Comparison of ENCODE assay signal across 23 mouse cellular contexts in the genomic region with DNA sequence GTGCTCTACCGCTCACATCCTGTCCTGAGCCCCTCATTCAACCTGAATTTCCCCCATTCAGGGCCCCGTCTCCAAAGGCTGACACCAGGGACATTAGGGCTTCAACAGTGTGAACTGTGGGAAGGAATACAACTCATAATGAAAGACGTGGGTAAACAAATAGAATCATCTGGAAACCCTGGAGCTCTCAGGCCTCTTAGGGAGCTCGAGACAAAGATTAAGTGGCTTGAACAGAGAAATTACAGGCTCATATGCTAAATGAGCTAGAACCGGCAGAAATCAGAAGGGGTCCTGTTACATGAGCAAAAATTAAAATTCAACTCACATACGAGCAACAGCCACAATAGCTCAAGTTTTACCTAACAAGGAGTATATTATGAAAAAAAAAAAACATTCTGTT. TPM values are rescaled to one million over a fixed set of nuclear protein-coding genes. Genes with fewer than 3 reads are reported as not detected.
DNase-seq lines count a peak whose midpoint lies in the region; ATAC-seq and TF ChIP-seq lines count a peak whose summit lies in the region.
"Had no signal": no experiment of that assay in that cellular context is flagged by ENCODE, and none has a peak within 500 bp of the region (broad histone marks: within the 10 kb centered on the region; RNA-seq: fewer than 3 reads in every experiment).

No protein-coding gene starts in this region.

- no peak for TF ChIP-seq CTCF in brain, embryonic 14.5 days (IDR thresholded peaks at IDR 0.05; ENCODE audit: borderline replicate concordance, extremely low read depth, insufficient read depth, insufficient read length)

- no peaks in the 10 kb centered on the region for H3K36me3 ChIP-seq in forebrain, embryonic 13.5 days (ENCODE audit: poor library complexity, severe bottlenecking)
- no peaks in the 10 kb centered on the region for H3K36me3 ChIP-seq in hindbrain, embryonic 14.5 days (replicated peaks; ENCODE audit: control insufficient read depth, insufficient read depth)
- no peaks in the 10 kb centered on the region for H3K36me3 ChIP-seq in midbrain, embryonic 14.5 days (ENCODE audit: control insufficient read depth, insufficient read depth, low read length)
- no peaks in the 10 kb centered on the region for H3K36me3 ChIP-seq in embryonic facial prominence, embryonic 10.5 days (replicated peaks)
- H3K36me3 ChIP-seq: embryonic facial prominence, embryonic 12.5 days; heart, embryonic 13.5 days; limb, embryonic 13.5 days; liver, embryonic 15.5 days; neural tube, embryonic 12.5 days had no signal

- ATAC-seq in forebrain, embryonic 13.5 days: peak; percentile 16; the same call in 1 of the 2 replicates
- peak; percentile 24; the same call in 1 of the 2 replicates for ATAC-seq in hindbrain, embryonic 14.5 days (ENCODE audit: low FRiP score)
- no peak for ATAC-seq in midbrain, embryonic 14.5 days (ENCODE audit: low FRiP score, low TSS enrichment)
- ATAC-seq: intestine, postnatal 0 days had no signal

- no peak overlapping the region for H3K4me3 ChIP-seq in forebrain, embryonic 13.5 days
- no peak overlapping the region for H3K4me3 ChIP-seq in hindbrain, embryonic 14.5 days (replicated peaks; ENCODE audit: low read length)
- H3K4me3 ChIP-seq in midbrain, embryonic 14.5 days (replicated peaks; ENCODE audit: low read depth, low read length): no peak overlapping the region
- H3K4me3 ChIP-seq in embryonic facial prominence, embryonic 10.5 days: no peak overlapping the region
- H3K4me3 ChIP-seq: embryonic facial prominence, embryonic 12.5 days; heart, embryonic 13.5 days; layer of hippocampus, adult 2 months; left cerebral cortex, adult 2 months; limb, embryonic 13.5 days; liver, embryonic 15.5 days; neural tube, embryonic 12.5 days had no signal

- peak overlapping the region; percentile 26; the same call in 1 of the 2 replicates for H3K9ac ChIP-seq in forebrain, embryonic 13.5 days
- H3K9ac ChIP-seq in hindbrain, embryonic 14.5 days: no peak overlapping the region
- no peak overlapping the region; the same call in 1 of the 2 replicates for H3K9ac ChIP-seq in midbrain, embryonic 14.5 days (replicated peaks; ENCODE audit: low read length)
- H3K9ac ChIP-seq: embryonic facial prominence, embryonic 12.5 days; heart, embryonic 13.5 days; limb, embryonic 13.5 days; liver, embryonic 15.5 days; neural tube, embryonic 12.5 days had no signal

- no peak for TF ChIP-seq POLR2A in brain, embryonic 14.5 days (IDR thresholded peaks at IDR 0.05; ENCODE audit: borderline replicate concordance, extremely low read depth, insufficient read depth, insufficient read length, poor library complexity, severe bottlenecking)

- DNase-seq in brain, embryonic 14.5 days (ENCODE audit: low read depth): peak; percentile 70
- peak; percentile 57 for DNase-seq in hindbrain, embryonic 14.5 days (ENCODE audit: low spot score)
- peak; percentile 50 for DNase-seq in midbrain, embryonic 14.5 days
- DNase-seq in gastrocnemius, postnatal 10 days: no peak
- DNase-seq in embryo, embryonic 10.5 days (ENCODE audit: low spot score): no peak
- DNase-seq in embryonic facial prominence, embryonic 10.5 days (ENCODE audit: low spot score): no peak
- DNase-seq: cerebellum, adult 11-12 months; heart, postnatal 4 days; kidney, postnatal 10 days; lung, postnatal 10 days; right cerebral cortex, postnatal 25 days; thymus, postnatal 14 days had no signal

- H3K27me3 ChIP-seq in forebrain, embryonic 13.5 days: no peaks in the 10 kb centered on the region
- H3K27me3 ChIP-seq in hindbrain, embryonic 14.5 days (ENCODE audit: control insufficient read depth, insufficient read depth, low read length): no peaks in the 10 kb centered on the region
- no peaks in the 10 kb centered on the region for H3K27me3 ChIP-seq in midbrain, embryonic 14.5 days (ENCODE audit: control insufficient read depth, insufficient read depth, low read length)
- H3K27me3 ChIP-seq in embryonic facial prominence, embryonic 10.5 days (replicated peaks; ENCODE audit: low read depth, poor library complexity, severe bottlenecking): no peaks in the 10 kb centered on the region
- H3K27me3 ChIP-seq: embryonic facial prominence, embryonic 12.5 days; heart, embryonic 13.5 days; limb, embryonic 13.5 days; liver, embryonic 15.5 days; neural tube, embryonic 12.5 days had no signal

- H3K9me3 ChIP-seq in forebrain, embryonic 13.5 days (replicated peaks): no peaks in the 10 kb centered on the region
- H3K9me3 ChIP-seq in hindbrain, embryonic 14.5 days (ENCODE audit: control insufficient read depth, low read length): no peaks in the 10 kb centered on the region
- no peaks in the 10 kb centered on the region for H3K9me3 ChIP-seq in midbrain, embryonic 14.5 days (ENCODE audit: control insufficient read depth, low read length)
- H3K9me3 ChIP-seq in embryonic facial prominence, embryonic 10.5 days: no peaks in the 10 kb centered on the region
- H3K9me3 ChIP-seq: embryonic facial prominence, embryonic 12.5 days; limb, embryonic 13.5 days; liver, embryonic 15.5 days; neural tube, embryonic 12.5 days had no signal

- 7% methylated on average over 6 of the region's 6 CpGs for WGBS in forebrain, embryonic 13.5 days
- WGBS in hindbrain, embryonic 14.5 days: 16% methylated on average over 6 of the region's 6 CpGs
- WGBS in midbrain, embryonic 14.5 days: 19% methylated on average over 6 of the region's 6 CpGs
- WGBS in embryonic facial prominence, embryonic 10.5 days: 48% methylated on average over 6 of the region's 6 CpGs

- H3K4me1 ChIP-seq in forebrain, embryonic 13.5 days: peaks cover 18% of the 10 kb centered on the region
- H3K4me1 ChIP-seq in hindbrain, embryonic 14.5 days (replicated peaks; ENCODE audit: control insufficient read depth, insufficient read depth, low read length): peaks cover 20% of the 10 kb centered on the region
- peaks cover 13% of the 10 kb centered on the region for H3K4me1 ChIP-seq in midbrain, embryonic 14.5 days (ENCODE audit: control insufficient read depth, insufficient read depth, low read length)
- peaks cover 16% of the 10 kb centered on the region for H3K4me1 ChIP-seq in embryonic facial prominence, embryonic 10.5 days
- H3K4me1 ChIP-seq: heart, embryonic 13.5 days; liver, embryonic 15.5 days had no signal

- H3K4me2 ChIP-seq in forebrain, embryonic 13.5 days: no peak overlapping the region; the same call in 1 of the 2 replicates
- no peak overlapping the region for H3K4me2 ChIP-seq in hindbrain, embryonic 14.5 days (replicated peaks)
- H3K4me2 ChIP-seq in midbrain, embryonic 14.5 days (ENCODE audit: low read length): no peak overlapping the region
- H3K4me2 ChIP-seq: embryonic facial prominence, embryonic 12.5 days; heart, embryonic 13.5 days; limb, embryonic 13.5 days; liver, embryonic 15.5 days; neural tube, embryonic 12.5 days had no signal

- peak overlapping the region; percentile 73 for H3K27ac ChIP-seq in forebrain, embryonic 13.5 days
- peak overlapping the region; percentile 72 for H3K27ac ChIP-seq in hindbrain, embryonic 14.5 days
- H3K27ac ChIP-seq in midbrain, embryonic 14.5 days (replicated peaks; ENCODE audit: low read depth, low read length): peak overlapping the region; percentile 3; the same call in 1 of the 2 replicates
- H3K27ac ChIP-seq in embryonic facial prominence, embryonic 10.5 days (replicated peaks): no peak overlapping the region
- H3K27ac ChIP-seq: embryonic facial prominence, embryonic 12.5 days; heart, embryonic 13.5 days; layer of hippocampus, adult 2 months; left cerebral cortex, adult 2 months; limb, embryonic 13.5 days; liver, embryonic 15.5 days; neural tube, embryonic 12.5 days had no signal

RNA-seq across cellular contexts. Expression of a gene that starts 32.3 kb away (rescaled TPM):
- polyA plus RNA-seq in brain, embryonic 14.5 days (2012; rRNA removed): 2.8 and 4.6 TPM in 2 replicates
- polyA plus RNA-seq in forebrain, embryonic 13.5 days (2015; fragmentation: Nextera tagmentation; extraction: Ambion mirVana): 5.1 and 6.9 TPM in 2 replicates
- polyA plus RNA-seq in hindbrain, embryonic 14.5 days (2014; fragmentation: Nextera tagmentation; extraction: Ambion mirVana): 7.8 and 7.9 TPM in 2 replicates
- 3.8 and 6.5 TPM in 2 replicates for polyA plus RNA-seq in midbrain, embryonic 14.5 days (2014; fragmentation: Nextera tagmentation; extraction: Ambion mirVana)
- total RNA-seq in gastrocnemius, postnatal 10 days (2021): 10 to 100 TPM; 19.5 to 26.4 TPM
- 16.9 and 17.6 TPM in 2 replicates for polyA plus RNA-seq in embryonic facial prominence, embryonic 10.5 days (2016; fragmentation: Nextera tagmentation; extraction: Ambion mirVana)

RNA-seq across cellular contexts. Expression of a gene that starts 32.5 kb away (rescaled TPM):
- 3.1 and 5.0 TPM in 2 replicates for polyA plus RNA-seq in brain, embryonic 14.5 days (2012; rRNA removed)
- polyA plus RNA-seq in forebrain, embryonic 13.5 days (2015; fragmentation: Nextera tagmentation; extraction: Ambion mirVana): 5.1 and 8.0 TPM in 2 replicates
- 12.9 TPM in 2 replicates for polyA plus RNA-seq in hindbrain, embryonic 14.5 days (2014; fragmentation: Nextera tagmentation; extraction: Ambion mirVana)
- 5.6 and 5.9 TPM in 2 replicates for polyA plus RNA-seq in midbrain, embryonic 14.5 days (2014; fragmentation: Nextera tagmentation; extraction: Ambion mirVana)
- 1 to 10 TPM; 2.6 to 2.8 TPM for total RNA-seq in gastrocnemius, postnatal 10 days (2021)
- 1.9 and 2.6 TPM in 2 replicates for polyA plus RNA-seq in embryonic facial prominence, embryonic 10.5 days (2016; fragmentation: Nextera tagmentation; extraction: Ambion mirVana)
- total RNA-seq: granulocyte monocyte progenitor cell, adult 5-6 weeks; megakaryocyte-erythroid progenitor cell, adult 5-6 weeks had no signal

Comparison
In these comparisons a context has a peak if more than half of its experiments do, and no peak if none do; other contexts are left out.
1. DNase-seq: peak in brain, embryonic 14.5 days (single experiment), hindbrain, embryonic 14.5 days (single experiment) and midbrain, embryonic 14.5 days (single experiment); none in gastrocnemius, postnatal 10 days (single experiment), embryo, embryonic 10.5 days (single experiment) and embryonic facial prominence, embryonic 10.5 days (single experiment).